Comparison of ENCODE assay signal across 20 mouse cellular contexts in genomic region chr1:158617943-158618342, GRCm38 (mm10).
DNase-seq lines count a peak whose midpoint lies in the region; TF ChIP-seq lines count a peak whose summit lies in the region.
"Had no signal": no experiment of that assay in that cellular context is flagged by ENCODE, and none has a peak within 500 bp of the region (broad histone marks: within the 10 kb centered on the region; RNA-seq: fewer than 3 reads in every experiment).

No protein-coding gene starts in this region.

- TF ChIP-seq CTCF in kidney, adult 2 months (conservative IDR thresholded peaks at IDR 0.05; ENCODE audit: insufficient read depth, insufficient read length, low read depth, low read length) = no peak

- WGBS in kidney, adult 2 months = 53% methylated on average over 4 of the region's 4 CpGs

- H3K36me3 ChIP-seq in kidney, adult 2 months (ENCODE audit: control insufficient read depth, insufficient read depth, low read length) = no peaks in the 10 kb centered on the region
- H3K36me3 ChIP-seq: embryonic facial prominence, embryonic 15.5 days; heart, embryonic 13.5 days had no signal

- no peak overlapping the region for H3K4me3 ChIP-seq in kidney, adult 2 months (ENCODE audit: insufficient read depth, low read depth, low read length)
- H3K4me3 ChIP-seq: embryonic facial prominence, embryonic 15.5 days; erythroblast, embryonic 14.5 days; forebrain, embryonic 15.5 days; heart, embryonic 13.5 days had no signal

- no peak for TF ChIP-seq POLR2A in kidney, adult 2 months (IDR thresholded peaks at IDR 0.05; ENCODE audit: low read depth, low read length)

- H3K27me3 ChIP-seq in kidney, adult 2 months (replicated peaks; ENCODE audit: control insufficient read depth, insufficient read depth, low read length) = no peaks in the 10 kb centered on the region
- H3K27me3 ChIP-seq: embryonic facial prominence, embryonic 15.5 days; forebrain, embryonic 15.5 days; heart, embryonic 13.5 days had no signal

- DNase-seq in kidney, adult 2 months = peak; percentile 69
- DNase-seq in kidney, adult 9 months = peak; percentile 66
- DNase-seq in kidney, postnatal 10 days = peak; percentile 10
- peak; percentile 32 for DNase-seq in yolk sac, embryonic 10.5 days (ENCODE audit: low spot score)
- DNase-seq in urinary bladder, adult 18-20 months (ENCODE audit: low spot score in 2 of 2) = no peak
- no peak for DNase-seq in thymus, postnatal 0 days (ENCODE audit: low spot score)
- DNase-seq in adrenal gland, postnatal 36 days = no peak
- DNase-seq: adrenal gland, adult 8-10 months; cerebellum, adult 11 months; cerebellum, adult 8-10 months; cerebellum, postnatal 14 days; embryo, embryonic 11 days; gastrocnemius, postnatal 36 days; heart, adult 11 months; heart, postnatal 36 days had no signal

- peaks cover 8% of the 10 kb centered on the region; the same call in 1 of the 2 replicates for H3K4me1 ChIP-seq in kidney, adult 2 months (ENCODE audit: control insufficient read depth, insufficient read depth, low read length)
- H3K4me1 ChIP-seq: embryonic facial prominence, embryonic 15.5 days; forebrain, embryonic 15.5 days; heart, embryonic 13.5 days had no signal

- no peak overlapping the region for H3K27ac ChIP-seq in kidney, adult 2 months (ENCODE audit: insufficient read depth, low read depth, low read length)
- H3K27ac ChIP-seq: embryonic facial prominence, embryonic 15.5 days; forebrain, embryonic 15.5 days; heart, embryonic 13.5 days; hindbrain, embryonic 14.5 days had no signal

Comparison
In these comparisons a context has a peak if more than half of its experiments do, and no peak if none do; other contexts are left out.
1. DNase-seq: peak in kidney, adult 2 months (single experiment), kidney, adult 9 months (single experiment), kidney, postnatal 10 days (single experiment) and yolk sac, embryonic 10.5 days (single experiment); none in urinary bladder, adult 18-20 months (0 of 2), thymus, postnatal 0 days (single experiment) and adrenal gland, postnatal 36 days (0 of 2).